Mouse (Mus musculus): ENCODE measurements around the gene Adap1. TPM values are rescaled to one million over a fixed set of nuclear protein-coding genes. Genes with fewer than 3 reads are reported as not detected.

Adap1 gene
- 7.2 and 8.1 TPM in 2 replicates for polyA plus RNA-seq (2014; fragmentation: Nextera tagmentation; extraction: Ambion mirVana)

- Histone ChIP-seq H3K27ac (ENCODE audit: low read depth, low read length) (peak within 1 kb of the TSS; percentile 66; the same call in 1 of the 2 replicates), H3K4me2 (peak within 1 kb of the TSS; percentile 99), H3K27me3 (replicated peaks; ENCODE audit: control insufficient read depth, insufficient read depth, low read length) (peaks cover 25% of the 10 kb centered on the region), H3K9me3 (ENCODE audit: control insufficient read depth, low read length) (no peaks in the 10 kb centered on the region), H3K9ac (ENCODE audit: low read depth, low read length) (peak within 1 kb of the TSS; percentile 79), H3K4me3 (ENCODE audit: low read depth, low read length) (peak within 1 kb of the TSS; percentile 86), H3K4me1 (replicated peaks; ENCODE audit: control insufficient read depth, insufficient read depth, low read length) (peaks cover 16% of the 10 kb centered on the region), H3K36me3 (ENCODE audit: control insufficient read depth, insufficient read depth, low read length) (no peaks in the 10 kb centered on the region)
- ATAC-seq (replicated peaks; ENCODE audit: low FRiP score) (peak; percentile 83), DNase-seq (ENCODE audit: low spot score) (peak; percentile 69)
- WGBS = 2% methylated on average over 61 of the region's 61 CpGs
Observed at GRCm38 (mm10) chr5:139325395-139325966, at the start of gene Adap1. Gene Adap1 (minus strand): TSS chr5:139325622.

DNA sequence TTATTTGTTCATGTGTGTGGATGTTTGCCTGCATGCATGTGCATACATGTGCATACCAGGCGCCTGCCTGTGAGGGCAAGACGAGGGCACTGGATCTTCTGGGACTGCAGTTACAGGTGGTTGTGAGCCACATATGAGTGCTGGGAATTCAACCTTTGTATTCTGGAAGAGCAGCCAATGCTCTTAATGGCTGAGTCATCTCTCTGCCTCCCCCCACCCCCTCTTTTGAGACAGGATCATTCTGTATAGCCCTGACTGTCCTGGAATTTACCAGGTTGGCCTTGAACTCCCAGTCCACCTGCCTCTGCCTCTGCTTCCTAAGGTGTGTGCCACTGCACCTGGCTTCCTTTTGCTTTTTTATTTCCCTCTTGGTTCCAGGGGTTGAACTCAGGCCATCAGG is 49.4 kb upstream of the Adap1 start:
- Histone ChIP-seq H3K27ac (ENCODE audit: low read depth, low read length) (no peak overlapping the region), H3K4me1 (replicated peaks; ENCODE audit: control insufficient read depth, insufficient read depth, low read length) (peaks cover 93% of the 10 kb centered on the region), H3K36me3 (ENCODE audit: control insufficient read depth, insufficient read depth, low read length) (no peaks in the 10 kb centered on the region), H3K9ac (ENCODE audit: low read depth, low read length) (0 out of 2 replicates have a peak overlapping the region, but pooled peaks have one; percentile 23), H3K9me3 (ENCODE audit: control insufficient read depth, low read length) (no peaks in the 10 kb centered on the region), H3K27me3 (replicated peaks; ENCODE audit: control insufficient read depth, insufficient read depth, low read length) (no peaks in the 10 kb centered on the region), H3K4me3 (ENCODE audit: low read depth, low read length) (no peak overlapping the region), H3K4me2 (no peak overlapping the region)
- DNase-seq (ENCODE audit: low spot score) (no peak), ATAC-seq (replicated peaks; ENCODE audit: low FRiP score) (no peak)
- WGBS = 79% methylated on average over 2 of the region's 2 CpGs

- 60% methylated on average over 6 of the region's 6 CpGs for WGBS
- Histone ChIP-seq H3K4me3 (ENCODE audit: low read depth, low read length) (no peak overlapping the region), H3K27me3 (replicated peaks; ENCODE audit: control insufficient read depth, insufficient read depth, low read length) (no peaks in the 10 kb centered on the region), H3K9me3 (ENCODE audit: control insufficient read depth, low read length) (no peaks in the 10 kb centered on the region), H3K4me1 (replicated peaks; ENCODE audit: control insufficient read depth, insufficient read depth, low read length) (peaks cover 91% of the 10 kb centered on the region), H3K36me3 (ENCODE audit: control insufficient read depth, insufficient read depth, low read length) (no peaks in the 10 kb centered on the region), H3K4me2 (no peak overlapping the region), H3K9ac (ENCODE audit: low read depth, low read length) (no peak overlapping the region), H3K27ac (ENCODE audit: low read depth, low read length) (peak overlapping the region; percentile 19; the same call in 1 of the 2 replicates)
- DNase-seq (ENCODE audit: low spot score) (no peak), ATAC-seq (replicated peaks; ENCODE audit: low FRiP score) (no peak)
Observed at GRCm38 (mm10) chr5:139373889-139374444, 48.5 kb upstream of the Adap1 start.

DNA sequence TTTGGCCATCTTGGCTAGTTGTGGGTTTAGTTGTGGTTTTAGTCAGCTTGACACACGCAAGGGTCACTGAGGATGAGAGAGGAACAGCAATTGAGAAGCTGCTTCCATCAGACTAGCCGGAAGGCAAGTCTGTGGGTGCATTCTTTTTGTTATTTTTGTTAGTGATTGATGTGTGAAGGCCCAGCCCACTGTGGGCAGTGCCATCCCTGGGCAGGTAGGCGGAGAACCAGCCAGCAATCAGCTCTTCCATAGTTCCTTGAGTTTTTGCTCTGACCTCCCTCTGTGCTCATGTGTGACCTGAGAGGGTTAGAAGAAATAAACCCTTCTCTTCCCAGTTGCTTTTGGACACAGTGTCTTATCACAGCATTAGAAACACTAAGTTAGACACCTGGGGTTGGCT is 47.7 kb upstream of the Adap1 start:
- Histone ChIP-seq H3K9ac (ENCODE audit: low read depth, low read length) (peak overlapping the region; percentile 48), H3K4me3 (ENCODE audit: low read depth, low read length) (no peak overlapping the region), H3K36me3 (ENCODE audit: control insufficient read depth, insufficient read depth, low read length) (no peaks in the 10 kb centered on the region), H3K4me1 (replicated peaks; ENCODE audit: control insufficient read depth, insufficient read depth, low read length) (peaks cover 91% of the 10 kb centered on the region), H3K27me3 (replicated peaks; ENCODE audit: control insufficient read depth, insufficient read depth, low read length) (no peaks in the 10 kb centered on the region), H3K27ac (ENCODE audit: low read depth, low read length) (peak overlapping the region; percentile 68), H3K4me2 (peak overlapping the region; percentile 97), H3K9me3 (ENCODE audit: control insufficient read depth, low read length) (no peaks in the 10 kb centered on the region)
- ATAC-seq (replicated peaks; ENCODE audit: low FRiP score) = no peak
- 56% methylated on average over 3 of the region's 3 CpGs for WGBS
- no peak for DNase-seq (ENCODE audit: low spot score)

- H3K36me3 ChIP-seq (ENCODE audit: control insufficient read depth, insufficient read depth, low read length) = no peaks in the 10 kb centered on the region
- peak overlapping the region; percentile 97 for H3K9ac ChIP-seq (ENCODE audit: low read depth, low read length)
- DNase-seq (ENCODE audit: low spot score) = peak; percentile 94
- H3K27ac ChIP-seq (ENCODE audit: low read depth, low read length) = peak overlapping the region; percentile 93
- H3K4me1 ChIP-seq (replicated peaks; ENCODE audit: control insufficient read depth, insufficient read depth, low read length) = peaks cover 83% of the 10 kb centered on the region
- H3K9me3 ChIP-seq (ENCODE audit: control insufficient read depth, low read length) = no peaks in the 10 kb centered on the region
- 2% methylated on average over 39 of the region's 39 CpGs for WGBS
- H3K27me3 ChIP-seq (replicated peaks; ENCODE audit: control insufficient read depth, insufficient read depth, low read length) = no peaks in the 10 kb centered on the region
- H3K4me2 ChIP-seq = peak overlapping the region; percentile 97
- H3K4me3 ChIP-seq (ENCODE audit: low read depth, low read length) = peak overlapping the region; percentile 67
- peak; percentile 89 for ATAC-seq (replicated peaks; ENCODE audit: low FRiP score)
Observed at GRCm38 (mm10) chr5:139371631-139372401, 46.4 kb upstream of the Adap1 start.

GRCm38 (mm10) chr5:139371118-139371517 is 45.7 kb upstream of the Adap1 start:
- DNase-seq (ENCODE audit: low spot score) (no peak), ATAC-seq (replicated peaks; ENCODE audit: low FRiP score) (no peak)
- H3K27me3 ChIP-seq (replicated peaks; ENCODE audit: control insufficient read depth, insufficient read depth, low read length) = no peaks in the 10 kb centered on the region
- peak overlapping the region; percentile 97 for H3K4me2 ChIP-seq
- peak overlapping the region; percentile 67 for H3K4me3 ChIP-seq (ENCODE audit: low read depth, low read length)
- H3K4me1 ChIP-seq (replicated peaks; ENCODE audit: control insufficient read depth, insufficient read depth, low read length) = peaks cover 83% of the 10 kb centered on the region
- no peaks in the 10 kb centered on the region for H3K36me3 ChIP-seq (ENCODE audit: control insufficient read depth, insufficient read depth, low read length)
- WGBS = 51% methylated on average over 5 of the region's 5 CpGs
- peak overlapping the region; percentile 97 for H3K9ac ChIP-seq (ENCODE audit: low read depth, low read length)
- H3K9me3 ChIP-seq (ENCODE audit: control insufficient read depth, low read length) = no peaks in the 10 kb centered on the region
- peak overlapping the region; percentile 93 for H3K27ac ChIP-seq (ENCODE audit: low read depth, low read length)

DNA sequence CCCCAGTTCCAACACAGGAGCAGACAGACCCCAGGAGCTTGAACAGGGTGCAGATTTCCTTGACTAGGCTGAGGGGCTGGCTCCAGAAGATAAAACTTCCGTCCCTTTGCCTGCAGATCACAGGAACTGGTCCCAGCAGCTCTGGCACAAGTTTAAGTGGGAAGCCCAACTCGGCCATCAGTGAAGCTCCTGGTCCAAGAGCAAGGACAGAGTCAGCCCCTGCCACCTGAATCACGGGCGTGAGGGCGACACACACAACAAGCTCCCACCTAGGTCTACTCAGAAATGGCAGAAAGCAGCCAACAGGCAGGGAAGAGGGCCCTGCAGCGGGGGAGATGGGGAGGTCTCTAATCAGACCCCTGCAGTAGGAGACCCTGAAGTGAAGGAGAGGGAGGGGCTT is 44.9 kb upstream of the Adap1 start:
- DNase-seq (ENCODE audit: low spot score) (no peak), ATAC-seq (replicated peaks; ENCODE audit: low FRiP score) (no peak)
- peak overlapping the region; percentile 97 for H3K4me2 ChIP-seq
- H3K4me3 ChIP-seq (ENCODE audit: low read depth, low read length) = peak overlapping the region; percentile 67; the same call in 1 of the 2 replicates
- H3K9ac ChIP-seq (ENCODE audit: low read depth, low read length) = peak overlapping the region; percentile 97; the same call in 1 of the 2 replicates
- no peaks in the 10 kb centered on the region for H3K27me3 ChIP-seq (replicated peaks; ENCODE audit: control insufficient read depth, insufficient read depth, low read length)
- H3K9me3 ChIP-seq (ENCODE audit: control insufficient read depth, low read length) = no peaks in the 10 kb centered on the region
- peaks cover 79% of the 10 kb centered on the region for H3K4me1 ChIP-seq (replicated peaks; ENCODE audit: control insufficient read depth, insufficient read depth, low read length)
- H3K36me3 ChIP-seq (ENCODE audit: control insufficient read depth, insufficient read depth, low read length) = no peaks in the 10 kb centered on the region
- H3K27ac ChIP-seq (ENCODE audit: low read depth, low read length) = peak overlapping the region; percentile 93
- WGBS = 73% methylated on average over 6 of the region's 6 CpGs

- no peak for DNase-seq (ENCODE audit: low spot score)
- Histone ChIP-seq H3K36me3 (ENCODE audit: control insufficient read depth, insufficient read depth, low read length) (no peaks in the 10 kb centered on the region), H3K4me1 (replicated peaks; ENCODE audit: control insufficient read depth, insufficient read depth, low read length) (peaks cover 79% of the 10 kb centered on the region), H3K27ac (ENCODE audit: low read depth, low read length) (peak overlapping the region; percentile 39), H3K9ac (ENCODE audit: low read depth, low read length) (0 out of 2 replicates have a peak overlapping the region, but pooled peaks have one; percentile 20), H3K4me2 (no peak overlapping the region), H3K4me3 (ENCODE audit: low read depth, low read length) (no peak overlapping the region), H3K27me3 (replicated peaks; ENCODE audit: control insufficient read depth, insufficient read depth, low read length) (no peaks in the 10 kb centered on the region), H3K9me3 (ENCODE audit: control insufficient read depth, low read length) (no peaks in the 10 kb centered on the region)
- 75% methylated on average over 11 of the region's 11 CpGs for WGBS
- no peak for ATAC-seq (replicated peaks; ENCODE audit: low FRiP score)
Observed at GRCm38 (mm10) chr5:139368638-139369320, 43.4 kb upstream of the Adap1 start.
